Mouse (Mus musculus): ENCODE measurements around the gene Eid2. TPM values are rescaled to one million over a fixed set of nuclear protein-coding genes. Genes with fewer than 3 reads are reported as not detected.

Gene Eid2
- polyA plus RNA-seq (2017; shearing (Covaris generic)): 13.7 TPM

DNA sequence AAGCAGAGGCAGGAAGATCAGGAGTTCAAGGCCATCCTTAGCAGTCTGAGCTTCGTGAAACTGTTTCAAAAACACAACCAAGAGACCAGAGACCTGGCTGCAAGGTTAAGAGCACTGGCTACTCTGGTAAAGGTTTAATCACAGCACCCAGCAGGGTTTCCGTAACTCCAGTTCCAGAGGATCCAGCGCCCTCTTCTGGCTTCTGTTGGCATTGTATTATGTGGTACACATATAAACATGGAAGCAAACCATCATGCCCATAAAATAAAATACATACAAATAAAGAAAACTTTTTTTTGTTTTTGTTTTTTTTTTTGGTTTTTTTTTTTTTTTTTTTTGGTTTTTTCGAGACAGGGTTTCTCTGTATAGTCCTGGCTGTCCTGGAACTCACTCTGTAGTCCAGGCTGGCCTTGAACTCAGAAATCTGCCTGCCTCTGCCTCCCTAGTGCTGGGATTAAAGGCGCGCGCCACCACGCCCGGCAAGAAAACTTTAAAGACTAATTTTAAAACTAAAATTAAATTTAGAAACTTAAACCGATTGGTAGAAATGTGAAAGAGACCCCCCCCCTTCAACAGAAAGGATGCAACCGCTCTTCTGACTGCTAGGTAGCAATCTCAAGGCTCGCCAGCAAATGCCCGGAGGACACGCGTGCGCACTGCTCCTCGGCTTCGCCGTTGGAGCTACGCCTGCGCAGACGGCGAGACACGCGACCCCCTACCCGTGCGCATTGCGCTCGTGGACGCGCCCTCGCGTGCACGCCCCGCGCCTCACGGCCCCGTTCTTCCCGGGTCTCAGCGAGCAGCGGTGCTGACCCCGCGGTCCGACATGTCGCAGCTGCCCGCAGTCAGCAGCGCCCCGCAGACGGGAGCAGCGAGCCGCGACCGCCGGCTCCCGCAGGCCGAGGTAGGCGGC is at the start of gene Eid2:
Eid2 (plus strand) TSS at position 753 of the 913 bp plus-strand sequence.

DNA sequence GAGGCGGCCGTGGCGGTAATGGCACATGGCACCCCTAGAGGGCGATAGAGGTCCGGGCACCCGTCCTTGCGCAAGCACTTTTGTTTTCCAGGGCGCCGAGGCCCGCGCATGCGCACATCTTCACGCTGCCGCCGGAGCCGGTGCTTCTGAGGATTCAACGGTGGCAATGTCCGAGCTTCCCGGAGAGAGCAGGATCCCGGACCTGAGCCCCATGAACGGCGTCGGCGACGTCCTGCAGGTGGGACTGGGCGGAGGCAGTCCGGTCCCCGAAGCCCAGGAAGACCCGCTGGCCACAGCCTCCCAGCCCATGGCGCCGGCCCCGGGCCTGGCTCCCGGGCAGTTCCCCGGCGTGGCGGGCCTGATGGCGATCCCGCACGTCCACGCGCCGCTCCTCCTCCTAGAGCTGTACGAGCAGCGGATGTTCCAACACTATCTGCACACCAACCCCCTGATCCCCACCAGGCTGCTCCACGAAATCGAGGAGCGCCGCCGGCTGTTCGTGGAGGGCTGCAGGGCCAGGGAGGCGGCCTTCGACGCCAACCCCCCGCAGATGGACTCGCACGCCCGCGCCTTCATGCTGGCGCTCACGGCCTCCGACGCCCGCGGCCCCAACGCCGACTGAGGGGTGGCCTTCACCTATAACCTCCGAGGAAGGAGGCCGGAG is 10.1 kb downstream of the Eid2 start, which contains the start of gene Eid2b:
Eid2b (plus strand) TSS at position 125 of the 664 bp plus-strand sequence.

DNA sequence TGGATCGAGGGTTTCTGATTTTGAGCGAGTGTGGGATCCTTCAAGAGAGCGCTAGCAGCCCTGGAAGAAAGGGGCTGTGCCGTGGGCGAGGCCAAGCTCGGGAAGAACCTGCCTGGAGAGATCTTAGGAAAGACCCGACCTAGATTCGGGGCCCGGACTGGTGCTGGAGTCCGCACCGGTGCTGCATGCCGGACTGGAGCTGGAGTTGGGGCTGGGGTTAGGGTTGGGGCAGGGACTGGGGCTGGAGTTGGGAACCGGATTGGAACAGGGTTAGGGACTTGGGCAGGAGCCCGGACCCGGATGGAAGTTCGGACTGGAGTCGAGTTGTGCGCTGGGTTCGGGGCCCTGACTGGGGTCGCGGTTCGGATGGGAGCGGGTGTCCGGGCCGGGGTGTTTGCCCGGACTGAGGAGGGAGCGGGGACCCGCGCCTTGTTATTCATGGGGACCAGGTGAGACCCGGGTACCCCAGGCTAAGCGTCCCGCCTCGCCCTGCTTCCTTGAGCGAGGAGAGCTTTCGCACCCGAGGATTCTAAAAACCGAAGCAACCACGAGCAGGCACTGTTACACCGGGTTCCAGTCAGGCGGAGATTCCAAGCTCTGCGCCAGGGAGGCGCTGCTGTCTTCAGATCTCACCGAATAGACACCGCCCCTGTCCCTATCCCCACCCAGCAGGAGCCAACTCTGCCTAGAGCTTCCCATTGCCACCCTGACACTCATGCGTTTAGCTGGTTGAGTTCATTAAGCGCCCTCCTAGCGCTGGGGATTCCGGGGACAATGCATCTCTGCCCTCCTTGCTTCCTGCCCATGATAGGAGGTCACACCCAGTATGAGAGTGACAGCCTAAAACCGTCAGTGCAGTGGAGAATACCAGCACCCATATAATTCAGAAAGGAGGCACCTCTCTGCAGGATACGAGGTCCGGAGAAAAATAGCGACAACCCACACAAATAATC is 23.2 kb downstream of the Eid2 start, which contains the start of gene Selenov:
Selenov (minus strand) TSS at position 549 of the 953 bp plus-strand sequence.

DNA sequence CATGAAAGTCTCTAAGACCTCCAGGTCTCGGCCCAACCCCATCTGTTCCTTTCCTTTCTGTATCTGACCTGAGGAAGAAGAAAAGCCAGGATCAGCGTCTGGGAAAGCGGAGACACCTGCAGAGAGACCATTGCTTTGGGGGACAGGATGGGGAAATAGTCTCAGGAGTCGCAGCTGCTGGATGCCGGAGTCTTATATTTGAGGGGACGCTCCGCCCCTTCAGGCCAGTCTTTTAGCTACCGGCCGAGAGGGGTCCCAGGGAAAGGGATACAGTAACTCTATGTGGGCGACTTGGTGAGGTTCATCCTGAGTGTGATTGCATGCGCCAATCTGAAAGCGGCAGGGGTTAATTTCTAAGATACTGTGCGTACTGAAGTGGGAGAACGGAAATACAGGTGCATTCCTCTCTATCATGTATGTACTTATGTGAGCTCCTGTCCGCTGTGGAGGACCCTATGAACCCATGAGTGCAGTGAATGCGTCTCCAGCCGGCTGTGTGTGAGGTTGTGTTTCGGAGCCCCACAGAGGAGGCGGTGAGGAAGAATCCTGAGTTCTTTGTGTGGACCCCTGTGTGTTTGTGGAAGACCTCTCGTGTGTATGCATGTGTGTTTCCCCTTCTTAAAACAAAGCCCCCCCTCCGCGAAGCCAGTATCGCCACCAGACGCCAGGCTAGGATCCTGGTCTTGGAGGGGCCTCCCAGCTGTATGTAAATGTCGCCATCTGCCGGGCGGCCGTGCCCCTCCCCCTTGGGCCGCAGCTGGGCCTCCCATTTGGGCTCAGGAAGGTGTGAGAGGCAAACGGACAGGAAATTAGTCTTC is 34.1 kb downstream of the Eid2 start, which contains the start of gene Dll3:
Dll3 (minus strand) TSS at position 623 of the 818 bp plus-strand sequence.

DNA sequence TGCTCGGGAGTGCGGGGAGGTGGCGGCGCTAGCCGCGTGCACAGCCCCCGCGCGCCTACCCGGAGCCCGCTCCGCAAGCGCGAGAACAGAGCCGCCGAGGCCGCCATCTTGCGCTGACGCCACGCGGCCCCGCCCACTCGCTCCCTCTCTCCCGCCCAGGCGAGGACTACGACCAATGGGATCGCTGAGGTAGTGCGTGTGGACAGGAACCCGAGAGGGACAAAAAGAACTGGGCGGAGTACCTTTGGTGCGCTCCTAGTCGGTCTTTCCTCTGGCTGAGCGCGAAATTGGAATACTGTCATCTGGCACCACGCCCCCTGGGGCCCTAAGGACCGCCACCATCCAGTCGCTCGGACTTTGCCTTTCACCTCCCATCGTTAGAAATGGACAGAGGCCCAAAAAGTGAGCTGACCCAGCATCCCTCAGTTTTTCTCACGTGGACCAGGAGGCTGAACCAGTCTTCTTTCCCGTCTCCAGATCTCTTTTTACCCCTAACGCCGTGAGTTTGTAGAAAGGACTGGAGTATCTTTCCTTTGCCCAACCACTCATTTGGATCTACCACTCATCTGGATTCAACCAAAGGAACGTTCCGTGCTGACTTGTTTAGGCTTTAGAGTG is 44.4 kb downstream of the Eid2 start, which contains the start of gene Timm50:
Timm50 (minus strand) TSS at position 147 of the 618 bp plus-strand sequence.

Other genes starting within 250 kb of the Eid2 start
- 151 TPM for gene Psmc4, start 217.8 kb upstream of the Eid2 start, polyA plus RNA-seq (2017; shearing (Covaris generic))
- 0.55 TPM for gene Fcgbp, start 196.6 kb upstream of the Eid2 start, polyA plus RNA-seq (2017; shearing (Covaris generic))
- 0.10 TPM for gene 9530053A07Rik, start 138.4 kb upstream of the Eid2 start, polyA plus RNA-seq (2017; shearing (Covaris generic))
- gene Fbl, start 98.2 kb upstream of the Eid2 start, polyA plus RNA-seq (2017; shearing (Covaris generic)): 180 TPM
- 10.2 TPM for gene Dyrk1b, start 88.4 kb upstream of the Eid2 start, polyA plus RNA-seq (2017; shearing (Covaris generic))
- gene Eid2b, start 9.9 kb downstream of the Eid2 start, polyA plus RNA-seq (2017; shearing (Covaris generic)): 0.79 TPM
- gene Selenov, start 23.3 kb downstream of the Eid2 start, polyA plus RNA-seq (2017; shearing (Covaris generic)): 0.40 TPM
- not detected for gene Dll3, start 34.4 kb downstream of the Eid2 start, polyA plus RNA-seq (2017; shearing (Covaris generic))
- gene Timm50, start 44.2 kb downstream of the Eid2 start, polyA plus RNA-seq (2017; shearing (Covaris generic)): 51.7 TPM
- gene Supt5, start 70.9 kb downstream of the Eid2 start, polyA plus RNA-seq (2017; shearing (Covaris generic)): 172 TPM
- gene Rps16, start 82.8 kb downstream of the Eid2 start, polyA plus RNA-seq (2017; shearing (Covaris generic)): 871 TPM
- gene Plekhg2, start 104.7 kb downstream of the Eid2 start, polyA plus RNA-seq (2017; shearing (Covaris generic)): 21.7 TPM
- 606 TPM for gene Zfp36, start 112.4 kb downstream of the Eid2 start, polyA plus RNA-seq (2017; shearing (Covaris generic))
- 20.2 TPM for gene Med29, start 124.8 kb downstream of the Eid2 start, polyA plus RNA-seq (2017; shearing (Covaris generic))
- 160 TPM for gene Paf1, start 125.1 kb downstream of the Eid2 start, polyA plus RNA-seq (2017; shearing (Covaris generic))
- gene Gmfg, start 169.6 kb downstream of the Eid2 start, polyA plus RNA-seq (2017; shearing (Covaris generic)): 550 TPM
- gene Lrfn1, start 184.1 kb downstream of the Eid2 start, polyA plus RNA-seq (2017; shearing (Covaris generic)): 0.88 TPM
- gene Ifnl2, start 242.6 kb downstream of the Eid2 start, polyA plus RNA-seq (2017; shearing (Covaris generic)): not detected

Measured in effector memory CD4-positive, alpha-beta T cell, adult 7 months (primary cell).